Mouse (Mus musculus) cortical plate, adult 2 months (tissue): Measurements from ENCODE around the gene Akt2.

Experiments used
- CTCF ChIP-seq: fragments of 200-500 bp; IDR thresholded peaks from 2 replicates; pipeline ENCODE4 v1.5.1; 2011; ENCODE audit warnings: mild to moderate bottlenecking, control low read depth, low read length; ENCODE audit not compliant: insufficient read depth; ENCODE audit errors: extremely low read depth
- POLR2A ChIP-seq: fragments of 200-500 bp; IDR thresholded peaks from 2 replicates; pipeline ENCODE4 v1.6.1; 2011; ENCODE audit warnings: mild to moderate bottlenecking, low read length, control low read depth; ENCODE audit not compliant: insufficient read depth; ENCODE audit errors: extremely low read depth

GRCm38 (mm10) chr7:27653681-27654437 lies 62.5 kb downstream of the Akt2 start, which contains the start of gene Ttc9b:
- peak; percentile 39 for TF ChIP-seq POLR2A
- TF ChIP-seq CTCF: no peak
